Mouse (Mus musculus) lung, embryonic 14.5 days (tissue): ENCODE measurements around the gene D7Ertd443e. TPM values are rescaled to one million over a fixed set of nuclear protein-coding genes. Genes with fewer than 3 reads are reported as not detected.

Experiments used
- ATAC-seq: fragments of 200-750 bp; cut with Nextera tagmentation; 2 replicates; pipeline ENCODE4 v1.8.0; 2017; ENCODE audit warnings: mild to moderate bottlenecking, moderate TSS enrichment, moderate library complexity; ENCODE audit not compliant: insufficient read depth
- DNase-seq: peaks from one replicate; pipeline ENCODE4 v3.0.0-alpha.2; 2015
- H3K27ac ChIP-seq: fragments of 300-500 bp; sonication (generic); 2 replicates; pipeline ENCODE4 v1.5.1; 2014; ENCODE audit warnings: low read depth, mild to moderate bottlenecking, moderate library complexity
- H3K27me3 ChIP-seq: fragments of 300-500 bp; sonication (generic); 2 replicates; pipeline ENCODE4 v1.6.1; 2014; ENCODE audit warnings: low read length, control low read depth; ENCODE audit not compliant: insufficient read depth
- H3K36me3 ChIP-seq: fragments of 300-500 bp; sonication (generic); 2 replicates; pipeline ENCODE4 v1.6.1; 2014; ENCODE audit warnings: control low read depth; ENCODE audit not compliant: insufficient read depth
- H3K4me1 ChIP-seq: fragments of 300-500 bp; sonication (generic); 2 replicates; pipeline ENCODE4 v1.6.1; 2014; ENCODE audit warnings: antibody characterized with exemption, control low read depth; ENCODE audit not compliant: insufficient read depth
- H3K4me2 ChIP-seq: fragments of 300-500 bp; sonication (generic); 2 replicates; pipeline ENCODE4 v1.6.1; 2014; ENCODE audit warnings: mild to moderate bottlenecking
- H3K4me3 ChIP-seq: fragments of 300-500 bp; sonication (generic); 2 replicates; pipeline ENCODE4 v1.5.1; 2014; ENCODE audit warnings: low read depth, low read length
- H3K9ac ChIP-seq: fragments of 300-500 bp; sonication (generic); 2 replicates; pipeline ENCODE4 v1.6.1; 2014
- H3K9me3 ChIP-seq: fragments of 300-500 bp; sonication (generic); 2 replicates; pipeline ENCODE4 v1.6.1; 2016; ENCODE audit warnings: low read depth, low read length, control low read depth
- CTCF ChIP-seq: IDR thresholded peaks from 2 replicates; pipeline ENCODE4 v1.5.1; 2016; ENCODE audit warnings: antibody characterized with exemption, low read depth
- WGBS: fragments of 180-500 bp; shearing (Covaris S2); extraction: QIAGEN DNeasy Blood & Tissue Kit; methylation state at CpG from one replicate; pipeline ENCODE4 v1.1.7; 2014; 5-methylcytosine and 5-hydroxymethylcytosine counted together
- polyA plus RNA-seq: library from polyadenylated mRNA; unstranded; fragments of >200 nt; fragmentation: Nextera tagmentation; extraction: Ambion mirVana; gene quantifications from 2 replicates; pipeline ENCODE4 v1.2.1, GENCODE M21; 2014

D7Ertd443e gene
- polyA plus RNA-seq, 1 experiment from 2014 or later, result 0.17 TPM

DNA sequence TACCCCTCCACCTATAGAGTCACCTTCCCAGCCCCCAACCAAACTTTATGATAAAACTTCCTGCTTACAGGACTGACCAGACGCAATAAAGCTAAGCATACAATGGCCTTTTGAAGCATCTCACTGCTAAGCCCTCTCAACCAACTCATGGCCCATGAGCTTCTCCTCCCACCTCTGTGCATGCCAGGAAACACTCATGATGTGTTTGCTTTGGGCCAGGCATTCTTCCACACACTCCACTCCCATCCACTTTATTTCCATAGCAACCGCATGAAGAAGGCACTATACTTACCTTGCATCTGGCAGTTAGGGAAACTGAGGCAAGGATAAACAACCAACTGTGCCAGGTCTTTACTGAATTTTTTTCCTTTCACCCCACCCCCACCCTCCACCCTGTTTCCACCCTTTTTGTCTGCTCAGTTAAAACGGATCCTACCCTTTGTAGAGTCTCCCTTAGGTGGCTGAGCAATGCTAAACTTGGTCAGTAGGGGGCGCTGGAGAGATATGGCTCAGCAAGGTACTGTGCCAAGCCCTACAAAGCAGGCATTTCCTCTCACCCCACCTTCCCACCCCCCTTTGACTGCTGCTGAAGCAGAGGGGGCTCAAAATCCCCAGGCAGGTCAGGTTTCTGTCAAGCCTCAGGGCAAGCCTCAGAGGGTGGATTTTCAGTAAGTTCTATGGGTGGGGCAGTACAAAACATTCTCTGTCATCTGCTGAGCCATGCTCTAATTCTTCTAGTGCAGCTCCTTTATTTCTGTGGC, 122.1 kb downstream of the D7Ertd443e start:
- peak; percentile 89 for ATAC-seq
- 34% methylated on average over 4 of the region's 4 CpGs for WGBS
- DNase-seq, result peak; percentile 90

DNA sequence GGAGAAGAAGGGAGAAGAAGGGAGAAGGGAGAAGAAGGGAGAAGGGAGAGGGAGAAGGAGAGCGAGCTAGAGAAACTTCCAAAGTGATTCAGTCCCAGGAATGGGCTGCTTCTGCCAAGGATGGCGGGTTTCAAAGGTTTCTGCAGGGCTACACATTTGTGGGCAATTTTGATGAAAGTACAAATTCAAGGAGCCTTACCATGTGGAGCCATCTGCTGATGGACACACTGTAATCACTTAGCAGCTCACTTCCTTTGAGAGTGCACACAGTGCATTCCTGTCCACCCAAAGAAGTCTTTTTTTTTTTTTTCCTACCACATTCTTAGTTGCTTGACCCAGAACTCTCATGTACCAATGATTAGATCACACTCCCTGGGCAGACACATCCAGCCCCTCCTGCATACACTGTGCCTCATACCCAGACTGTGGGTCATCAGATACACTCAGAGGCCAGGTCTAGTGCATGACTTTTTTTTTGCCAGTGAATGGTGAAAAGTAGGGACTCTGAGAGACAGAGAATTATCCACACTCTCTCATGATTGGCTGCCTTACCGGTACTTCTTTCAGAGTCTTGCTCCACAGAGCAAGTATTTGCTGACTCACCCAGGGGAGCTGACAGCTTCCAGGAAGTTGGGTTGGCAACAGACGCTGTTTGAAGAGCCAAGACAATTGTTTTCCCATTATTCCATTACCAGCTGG, 124.3 kb downstream of the D7Ertd443e start:
- ATAC-seq, result peak; percentile 38; the same call in 1 of the 2 replicates
- Histone ChIP-seq H3K27ac (peak overlapping the region; percentile 83; the same call in 1 of the 2 replicates), H3K9me3 (no peaks in the 10 kb centered on the region), H3K9ac (no peak overlapping the region), H3K36me3 (no peaks in the 10 kb centered on the region), H3K27me3 (no peaks in the 10 kb centered on the region), H3K4me3 (no peak overlapping the region), H3K4me2 (no peak overlapping the region), H3K4me1 (peaks cover 24% of the 10 kb centered on the region)
- TF ChIP-seq CTCF, result peak; percentile 10; the same call in 1 of the 2 replicates
- peak; percentile 81 for DNase-seq
- 40% methylated on average over 4 of the region's 4 CpGs for WGBS

More for the DNA sequence above, 122.1 kb downstream of the D7Ertd443e start:
- Histone ChIP-seq H3K4me3 (no peak overlapping the region), H3K4me2 (no peak overlapping the region), H3K27ac (peak overlapping the region; percentile 83), H3K9me3 (no peaks in the 10 kb centered on the region), H3K9ac (no peak overlapping the region), H3K36me3 (no peaks in the 10 kb centered on the region), H3K4me1 (peaks cover 21% of the 10 kb centered on the region), H3K27me3 (no peaks in the 10 kb centered on the region)
- TF ChIP-seq CTCF, result peak; percentile 89

DNA sequence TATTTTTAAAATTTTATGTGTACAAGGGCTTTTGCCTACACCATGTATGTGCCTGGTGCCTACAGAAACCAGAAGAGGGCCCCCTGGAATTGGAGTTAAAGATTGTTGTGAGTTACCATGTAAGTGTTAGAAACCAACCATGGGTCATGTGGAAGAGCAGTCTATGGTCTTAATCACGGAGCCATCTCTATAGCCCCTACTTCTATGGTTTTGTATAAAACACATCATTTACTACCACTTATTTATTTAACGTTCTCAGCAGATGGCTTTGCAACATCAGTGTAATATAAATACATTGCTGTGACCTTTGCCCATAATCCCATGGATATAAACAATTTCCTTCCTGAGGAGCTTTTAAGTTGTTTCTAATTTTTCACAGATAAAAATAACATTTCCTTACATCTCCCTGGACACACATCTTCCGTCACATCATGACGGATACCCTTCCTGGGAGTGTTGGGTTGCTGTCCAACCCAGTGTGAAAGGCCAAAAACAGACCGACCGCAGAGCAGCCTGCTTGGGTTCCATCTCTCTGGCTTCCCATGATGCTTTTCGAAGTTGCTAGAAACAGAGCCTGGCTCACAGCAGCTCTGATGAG, 135.1 kb downstream of the D7Ertd443e start:
- ATAC-seq (peak; percentile 95), DNase-seq (peak; percentile 95)
- Histone ChIP-seq H3K4me1 (peaks cover 15% of the 10 kb centered on the region), H3K9ac (no peak overlapping the region), H3K27me3 (no peaks in the 10 kb centered on the region), H3K4me2 (no peak overlapping the region), H3K36me3 (no peaks in the 10 kb centered on the region), H3K4me3 (no peak overlapping the region), H3K27ac (peak overlapping the region; percentile 43; the same call in 1 of the 2 replicates), H3K9me3 (no peaks in the 10 kb centered on the region)
- TF ChIP-seq CTCF, result peak; percentile 46
- 34% methylated on average over 7 of the region's 7 CpGs for WGBS

DNA sequence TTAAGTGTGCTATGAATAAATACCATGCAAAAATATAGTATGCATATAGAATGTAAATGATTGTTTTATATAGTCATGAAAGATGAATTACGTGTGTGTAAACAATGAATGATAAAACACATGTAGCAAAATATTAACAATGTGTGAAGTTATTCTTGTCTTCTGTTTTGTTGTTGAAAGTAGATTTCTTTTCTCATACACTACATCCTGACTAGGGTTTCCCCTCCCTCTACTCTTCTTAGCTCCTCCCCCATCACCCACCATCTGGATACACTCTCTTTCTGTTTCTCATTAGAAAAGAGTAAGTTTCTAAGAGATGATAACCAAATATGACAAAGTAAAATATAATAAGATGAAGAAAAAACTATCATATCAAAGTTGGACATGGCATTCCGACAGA, 137.4 kb downstream of the D7Ertd443e start:
- Histone ChIP-seq H3K36me3 (no peaks in the 10 kb centered on the region), H3K4me1 (peaks cover 15% of the 10 kb centered on the region), H3K4me2 (no peak overlapping the region), H3K27ac (no peak overlapping the region), H3K9ac (no peak overlapping the region), H3K27me3 (no peaks in the 10 kb centered on the region), H3K4me3 (no peak overlapping the region), H3K9me3 (no peaks in the 10 kb centered on the region)
- TF ChIP-seq CTCF, result no peak
- WGBS, result 62% methylated on average over 2 of the region's 2 CpGs
- DNase-seq (peak; percentile 81), ATAC-seq (peak; percentile 53)

DNA sequence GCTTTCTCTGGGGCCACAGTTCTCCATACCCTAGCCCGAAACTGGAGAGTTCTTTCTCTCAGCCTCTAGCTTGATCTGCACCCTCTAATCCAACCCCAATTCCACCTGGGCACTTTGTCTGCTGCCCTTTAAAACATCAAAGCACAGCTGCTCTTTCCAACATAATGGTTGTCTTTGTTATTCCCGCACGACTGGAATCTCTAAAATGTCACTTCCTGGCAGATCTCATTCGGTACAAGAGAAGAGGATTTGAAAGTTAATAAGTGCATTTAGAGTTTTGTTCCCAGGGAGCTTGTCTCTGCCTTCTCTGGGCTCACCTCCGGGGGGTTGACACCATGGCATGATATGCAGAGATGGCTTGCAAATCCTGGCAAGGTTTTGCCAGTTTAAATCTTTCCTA, 138.8 kb downstream of the D7Ertd443e start:
- ATAC-seq, result no peak
- no peaks in the 10 kb centered on the region for H3K36me3 ChIP-seq
- H3K27me3 ChIP-seq, result no peaks in the 10 kb centered on the region
- TF ChIP-seq CTCF, result no peak
- no peaks in the 10 kb centered on the region for H3K9me3 ChIP-seq
- no peak overlapping the region for H3K9ac ChIP-seq
- no peak for DNase-seq
- peaks cover 15% of the 10 kb centered on the region for H3K4me1 ChIP-seq
- H3K4me3 ChIP-seq, result no peak overlapping the region
- no peak overlapping the region for H3K4me2 ChIP-seq
- WGBS, result 37% methylated on average over 5 of the region's 5 CpGs
- peak overlapping the region; percentile 2; the same call in 1 of the 2 replicates for H3K27ac ChIP-seq

DNA sequence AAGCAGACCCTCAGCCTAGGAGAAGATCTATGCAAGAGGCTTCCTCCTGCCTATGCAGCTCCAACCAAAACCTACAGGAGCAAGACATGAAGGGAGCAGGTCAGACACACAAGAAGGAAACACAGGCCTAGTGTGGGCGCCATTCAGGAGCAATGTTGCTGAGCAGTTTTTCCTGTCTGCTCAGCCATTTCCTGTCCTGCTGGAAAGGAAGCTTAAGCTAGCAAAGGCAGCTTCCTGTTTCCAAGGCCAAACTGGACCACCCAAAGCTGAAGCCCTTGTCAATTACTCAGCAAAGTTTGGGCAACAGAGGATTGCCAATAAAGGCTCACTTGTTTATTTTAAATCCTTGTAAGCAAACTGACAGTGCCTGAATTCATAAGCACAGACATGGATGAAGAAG, 142.7 kb downstream of the D7Ertd443e start:
- no peak overlapping the region for H3K4me3 ChIP-seq
- no peak for TF ChIP-seq CTCF
- DNase-seq, result no peak
- H3K27me3 ChIP-seq, result no peaks in the 10 kb centered on the region
- H3K27ac ChIP-seq, result no peak overlapping the region
- WGBS, result 79% methylated on average over 1 of the region's 1 CpGs
- H3K36me3 ChIP-seq, result no peaks in the 10 kb centered on the region
- peaks cover 7% of the 10 kb centered on the region for H3K4me1 ChIP-seq
- H3K9ac ChIP-seq, result no peak overlapping the region
- H3K4me2 ChIP-seq, result no peak overlapping the region
- no peaks in the 10 kb centered on the region for H3K9me3 ChIP-seq
- ATAC-seq, result no peak

DNA sequence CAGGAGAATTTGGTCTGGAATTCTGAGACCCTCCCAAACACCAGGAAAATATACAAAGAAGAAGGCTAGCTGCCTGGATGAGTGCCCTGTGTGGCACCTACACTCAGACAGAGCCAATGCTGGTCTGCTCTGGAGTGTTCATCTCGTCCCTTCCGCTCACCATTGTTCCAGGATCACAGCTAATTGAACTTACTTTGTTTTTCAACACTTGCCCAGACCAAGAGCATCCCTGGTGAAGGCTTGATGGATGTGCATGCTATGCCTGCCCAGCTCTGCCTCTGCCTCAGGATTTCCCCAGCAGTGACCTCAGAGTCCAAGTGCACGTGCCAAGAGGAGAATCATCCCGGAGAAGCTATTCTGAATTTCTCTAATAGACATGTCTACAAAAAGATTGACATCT, 144.2 kb downstream of the D7Ertd443e start:
- no peaks in the 10 kb centered on the region for H3K4me1 ChIP-seq
- no peaks in the 10 kb centered on the region for H3K36me3 ChIP-seq
- no peak overlapping the region for H3K9ac ChIP-seq
- TF ChIP-seq CTCF, result no peak
- H3K4me2 ChIP-seq, result no peak overlapping the region
- no peak overlapping the region for H3K4me3 ChIP-seq
- 56% methylated on average over 4 of the region's 4 CpGs for WGBS
- DNase-seq (peak; percentile 64), ATAC-seq (peak; percentile 49; the same call in 1 of the 2 replicates)
- H3K27ac ChIP-seq, result no peak overlapping the region
- H3K9me3 ChIP-seq, result no peaks in the 10 kb centered on the region
- H3K27me3 ChIP-seq, result no peaks in the 10 kb centered on the region
